Mouse (Mus musculus): ENCODE results near the gene Csf2rb2. TPM values are rescaled to one million over a fixed set of nuclear protein-coding genes. Genes with fewer than 3 reads are reported as not detected.
"Not testable (repeated sequence)": the region's sequence is repeated elsewhere in the genome, so short reads cannot be mapped to it uniquely, and the experiment has no call there.

Csf2rb2 gene
- total and polyA plus RNA-seq, 3 experiments, result 14.8 to 56.5 (median 21.6) TPM

GRCm38 (mm10) chr15:78339627-78340423, 34.3 kb upstream of the Csf2rb2 start:
- H3K27me3 ChIP-seq (replicated peaks); H3K9ac ChIP-seq (ENCODE audit: insufficient read depth, low read depth); DNase-seq (ENCODE audit: extremely low read depth); H3K27ac ChIP-seq (ENCODE audit: insufficient read depth, low read depth); H3K4me3 ChIP-seq (replicated peaks in 1 of 3; ENCODE audit: low read depth in 2 of 3, low read length in 2 of 3, poor library complexity in 1 of 3); H3K9me3 ChIP-seq (replicated peaks; ENCODE audit: low read length); dilution Hi-C loops (cut with MboI; ENCODE audit: extremely low pct_ligation_motif_present, extremely low pct_unique_long_range_greater_than_20kb, low sequenced_read_pairs); H3K4me2 ChIP-seq (ENCODE audit: insufficient read depth, low read depth, poor library complexity, severe bottlenecking): not testable (repeated sequence)
- Histone ChIP-seq H3K79me2 (replicated peaks; ENCODE audit: control insufficient read depth, extremely low read depth, insufficient read depth, poor library complexity, severe bottlenecking) (peaks cover 14% of the 10 kb centered on the region), H3K36me3 (replicated peaks in 1 of 2; ENCODE audit: control insufficient read depth in 1 of 2, insufficient read depth in 1 of 2, low read length in 1 of 2) (peaks cover 84 to 96% of the 10 kb centered on the region in 2 experiments), H3K4me1 (ENCODE audit: control insufficient read depth in 1 of 2, insufficient read depth in 2 of 2) (peaks cover 12 to 49% of the 10 kb centered on the region in 2 experiments)
- in situ Hi-C loops (cut with MboI; ENCODE audit: low pct_ligation_motif_present, low pct_unique_long_range_greater_than_20kb, low sequenced_read_pairs), result loop anchor here (10.0 kb wide), 1 partner anchor 155 kb away; no protein-coding TSS in a partner anchor
- TF ChIP-seq SMC3 (IDR thresholded peaks at IDR 0.05; ENCODE audit: low read depth, low read length), result peak; percentile 80
- 0 out of 2 replicates have a peak, but pooled peaks have one; percentile 6 for TF ChIP-seq POLR2A (IDR thresholded peaks at IDR 0.05; ENCODE audit: low read depth, low read length)
- peak; percentile 15; the same call in 1 of the 2 replicates for TF ChIP-seq POLR2AphosphoS2 (IDR thresholded peaks at IDR 0.05; ENCODE audit: low read depth, low read length)
- peak; percentile 81 for TF ChIP-seq RAD21 (IDR thresholded peaks at IDR 0.05; ENCODE audit: low read depth, low read length)
- peak; percentile 61 to 78 for TF ChIP-seq CTCF (conservative IDR thresholded peaks at IDR 0.05 in 1 of 2, IDR thresholded peaks at IDR 0.05 in 1 of 2; ENCODE audit: low read depth in 2 of 2, low read length in 2 of 2)

GRCm38 (mm10) chr15:78334380-78334779, 28.9 kb upstream of the Csf2rb2 start:
- H3K4me3 ChIP-seq (replicated peaks in 1 of 3; ENCODE audit: low read depth in 2 of 3, low read length in 2 of 3, poor library complexity in 1 of 3), result peak overlapping the region in 1 of 3 experiments; percentile 16
- dilution Hi-C loops (cut with MboI; ENCODE audit: extremely low pct_ligation_motif_present, extremely low pct_unique_long_range_greater_than_20kb, low sequenced_read_pairs), result no loop called here
- H3K9me3 ChIP-seq (replicated peaks; ENCODE audit: low read length), result no peaks in the 10 kb centered on the region
- H3K27me3 ChIP-seq (replicated peaks), result no peaks in the 10 kb centered on the region
- peaks cover 58% of the 10 kb centered on the region for H3K79me2 ChIP-seq (replicated peaks; ENCODE audit: control insufficient read depth, extremely low read depth, insufficient read depth, poor library complexity, severe bottlenecking)
- in situ Hi-C loops (cut with MboI; ENCODE audit: low pct_ligation_motif_present, low pct_unique_long_range_greater_than_20kb, low sequenced_read_pairs), result loop anchor here (5.0 to 10.0 kb wide), 2 partner anchors 77 to 150 kb away; no protein-coding TSS in a partner anchor
- H3K4me1 ChIP-seq (ENCODE audit: control insufficient read depth in 1 of 2, insufficient read depth in 2 of 2), result peaks cover 29 to 78% of the 10 kb centered on the region in 2 experiments
- H3K4me2 ChIP-seq (ENCODE audit: insufficient read depth, low read depth, poor library complexity, severe bottlenecking), result peak overlapping the region; percentile 37; the same call in 1 of the 2 replicates
- H3K27ac ChIP-seq (ENCODE audit: insufficient read depth, low read depth), result peak overlapping the region; percentile 89
- peaks cover 65 to 78% of the 10 kb centered on the region in 2 experiments for H3K36me3 ChIP-seq (replicated peaks in 1 of 2; ENCODE audit: control insufficient read depth in 1 of 2, insufficient read depth in 1 of 2, low read length in 1 of 2)
- no peak for DNase-seq (ENCODE audit: extremely low read depth)
- no peak overlapping the region for H3K9ac ChIP-seq (ENCODE audit: insufficient read depth, low read depth)
- TF ChIP-seq TBP (conservative IDR thresholded peaks at IDR 0.05; ENCODE audit: low read depth, low read length) (no peak), E2F4 (IDR thresholded peaks at IDR 0.05; ENCODE audit: insufficient replicate concordance, low read depth, low read length) (no peak), MXI1 (IDR thresholded peaks at IDR 0.05; ENCODE audit: low read depth, low read length) (no peak), JUND (conservative IDR thresholded peaks at IDR 0.05; ENCODE audit: low read depth, low read length) (no peak), NELFE (IDR thresholded peaks at IDR 0.05; ENCODE audit: low read depth, low read length) (no peak), IRF4 (IDR thresholded peaks at IDR 0.05; ENCODE audit: low read depth, low read length) (peak; percentile 94), POLR2A (IDR thresholded peaks at IDR 0.05; ENCODE audit: low read depth, low read length) (peak; percentile 27; the same call in 1 of the 2 replicates), POLR2AphosphoS2 (IDR thresholded peaks at IDR 0.05; ENCODE audit: low read depth, low read length) (no peak), ZNF384 (IDR thresholded peaks at IDR 0.05; ENCODE audit: low read depth, low read length) (no peak), CTCF (conservative IDR thresholded peaks at IDR 0.05 in 1 of 2, IDR thresholded peaks at IDR 0.05 in 1 of 2; ENCODE audit: low read depth in 2 of 2, low read length in 2 of 2) (no peak), ZMIZ1 (IDR thresholded peaks at IDR 0.05; ENCODE audit: low read depth, low read length) (no peak), HCFC1 (IDR thresholded peaks at IDR 0.05; ENCODE audit: low read depth, low read length) (no peak), MAX (IDR thresholded peaks at IDR 0.05; ENCODE audit: low read length) (no peak), MYC (IDR thresholded peaks at IDR 0.05; ENCODE audit: low read depth, low read length) (0 out of 2 replicates have a peak, but pooled peaks have one; percentile 6), ZKSCAN1 (IDR thresholded peaks at IDR 0.05; ENCODE audit: borderline replicate concordance, low read depth, low read length) (no peak), USF2 (conservative IDR thresholded peaks at IDR 0.05; ENCODE audit: low read depth, low read length) (0 out of 2 replicates have a peak, but pooled peaks have one; percentile 19), NRF1 (IDR thresholded peaks at IDR 0.05; ENCODE audit: low read depth, low read length) (no peak), SMC3 (IDR thresholded peaks at IDR 0.05; ENCODE audit: low read depth, low read length) (no peak), GABPA (IDR thresholded peaks at IDR 0.05; ENCODE audit: insufficient replicate concordance, low read depth, low read length) (no peak), PAX5 (IDR thresholded peaks at IDR 0.05; ENCODE audit: low read length) (no peak), RCOR1 (conservative IDR thresholded peaks at IDR 0.05; ENCODE audit: low read depth, low read length) (0 out of 2 replicates have a peak, but pooled peaks have one; percentile 30), JUN (IDR thresholded peaks at IDR 0.05; ENCODE audit: insufficient read depth, low read depth, low read length) (no peak), ZC3H11A (IDR thresholded peaks at IDR 0.05; ENCODE audit: low read depth, low read length) (no peak), SIN3A (IDR thresholded peaks at IDR 0.05; ENCODE audit: low read length) (peak; percentile 53; the same call in 1 of the 2 replicates), EP300 (IDR thresholded peaks at IDR 0.05; ENCODE audit: low read length) (peak; percentile 73), MEF2A (IDR thresholded peaks at IDR 0.05; ENCODE audit: borderline replicate concordance, low read depth, low read length) (peak; percentile 41; the same call in 1 of the 2 replicates), MAZ (IDR thresholded peaks at IDR 0.05; ENCODE audit: low read depth, low read length) (no peak), ETS1 (conservative IDR thresholded peaks at IDR 0.05; ENCODE audit: low read depth, low read length) (peak; percentile 62)

Measured in CH12.LX (cell line).